Mouse (Mus musculus): ENCODE measurements around the gene Fam45a.
"Not testable (repeated sequence)": the region's sequence is repeated elsewhere in the genome, so short reads cannot be mapped to it uniquely, and the experiment has no call there.

Gene Fam45a

GRCm38 (mm10) chr19:60843324-60843723 is 31.9 kb downstream of the Fam45a start:
- no peak for DNase-seq (ENCODE audit: low spot score in 2 of 2)

- no peak for DNase-seq (ENCODE audit: low spot score in 2 of 2)
These were observed 34.3 kb downstream of the Fam45a start for GRCm38 (mm10) chr19:60845731-60846130.

GRCm38 (mm10) chr19:60860868-60861700 is 49.7 kb downstream of the Fam45a start, which contains the start of gene Sfxn4:
Gene Sfxn4 (minus strand): TSS chr19:60861479.
- peak; percentile 80 to 83 for DNase-seq (ENCODE audit: low spot score in 2 of 2)

- DNase-seq (ENCODE audit: low spot score in 2 of 2), result not testable (repeated sequence)
These were observed 54.8 kb downstream of the Fam45a start for GRCm38 (mm10) chr19:60866169-60866568.

GRCm38 (mm10) chr19:60870489-60870888 is 59.1 kb downstream of the Fam45a start:
- no peak for DNase-seq (ENCODE audit: low spot score in 2 of 2)

GRCm38 (mm10) chr19:60871366-60871765 is 60.0 kb downstream of the Fam45a start:
- no peak for DNase-seq (ENCODE audit: low spot score in 2 of 2)

GRCm38 (mm10) chr19:60872272-60872671 is 60.9 kb downstream of the Fam45a start:
- no peak for DNase-seq (ENCODE audit: low spot score in 2 of 2)

GRCm38 (mm10) chr19:60873501-60873900 is 62.1 kb downstream of the Fam45a start:
- DNase-seq (ENCODE audit: low spot score in 2 of 2), result no peak

GRCm38 (mm10) chr19:60874064-60874694 is 62.8 kb downstream of the Fam45a start, which contains the start of gene Prdx3:
Gene Prdx3 (minus strand): TSS chr19:60874556.
- peak; percentile 98 to 99 for DNase-seq (ENCODE audit: low spot score in 2 of 2)

- no peak for DNase-seq (ENCODE audit: low spot score in 2 of 2)
These were observed 71.7 kb downstream of the Fam45a start for GRCm38 (mm10) chr19:60883129-60883528.
